Mouse (Mus musculus) 3T3-L1 (cell line): Measurements from ENCODE around the gene Nfkbil1.

Experiments
- DNase-seq: peaks from one replicate; pipeline ENCODE4 v3.0.0-alpha.2; 2015; ENCODE audit warnings: low read depth, low spot score

Nfkbil1 gene

DNA sequence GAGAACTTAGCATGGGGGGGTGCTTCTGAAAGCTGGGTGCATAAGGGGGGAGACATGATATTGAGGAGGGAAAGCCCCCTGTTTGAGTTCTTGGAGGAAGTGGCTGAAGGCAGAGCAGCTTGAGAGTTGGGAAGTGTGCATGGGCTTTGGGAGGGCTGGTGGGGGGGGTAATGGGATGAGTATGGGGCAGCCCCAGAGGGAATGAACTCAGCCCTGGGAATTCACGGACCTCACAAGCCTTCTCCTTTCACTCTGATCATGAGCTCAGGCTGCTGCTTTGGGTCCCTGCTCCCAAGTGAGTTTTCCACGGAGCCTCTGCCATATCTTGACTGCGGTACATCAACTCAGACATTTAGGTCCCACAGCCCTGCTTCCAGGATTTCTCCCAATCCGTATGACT lies 33.1 kb downstream of the Nfkbil1 start:
- DNase-seq, result no peak

GRCm38 (mm10) chr17:35201787-35202186 lies 33.8 kb downstream of the Nfkbil1 start, which contains the start of gene Tnf:
TSS of gene Tnf (minus strand) at chr17:35202007.
- no peak for DNase-seq

DNA sequence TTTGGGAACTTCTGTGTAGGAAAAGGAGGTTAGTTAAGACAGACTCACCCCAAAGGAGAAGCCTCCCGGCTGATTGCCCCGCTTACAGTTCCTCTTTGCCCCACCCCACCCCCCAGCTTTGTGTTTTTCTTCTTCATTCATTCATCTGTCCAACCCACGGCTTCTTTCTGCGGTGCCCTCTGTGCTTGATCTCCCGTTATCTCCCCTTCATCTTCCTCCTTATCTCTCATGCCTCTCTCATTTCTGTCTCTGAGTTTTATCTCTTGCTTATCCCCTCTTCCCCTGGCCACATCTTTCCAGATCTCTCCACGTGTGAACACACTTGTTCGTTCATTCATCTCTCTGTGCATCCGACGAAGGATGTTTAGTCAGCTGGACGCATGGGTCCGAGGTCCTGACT lies 34.5 kb downstream of the Nfkbil1 start:
- no peak for DNase-seq

DNA sequence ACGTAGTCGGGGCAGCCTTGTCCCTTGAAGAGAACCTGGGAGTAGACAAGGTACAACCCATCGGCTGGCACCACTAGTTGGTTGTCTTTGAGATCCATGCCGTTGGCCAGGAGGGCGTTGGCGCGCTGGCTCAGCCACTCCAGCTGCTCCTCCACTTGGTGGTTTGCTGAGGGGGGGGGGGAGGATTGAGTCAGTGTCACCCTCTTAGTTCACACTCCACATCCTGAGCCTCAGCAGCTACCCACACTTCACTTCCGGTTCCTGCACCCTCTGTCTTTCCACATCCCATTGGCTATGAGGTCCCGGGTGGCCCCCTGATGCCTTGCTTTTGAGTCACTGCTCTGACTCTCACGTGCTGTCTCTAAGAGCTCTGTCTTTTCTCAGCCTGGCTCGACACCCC lies 35.2 kb downstream of the Nfkbil1 start:
- DNase-seq, result peak; percentile 40

- no peak for DNase-seq
These were observed 36.6 kb downstream of the Nfkbil1 start for GRCm38 (mm10) chr17:35198946-35199345.

DNA sequence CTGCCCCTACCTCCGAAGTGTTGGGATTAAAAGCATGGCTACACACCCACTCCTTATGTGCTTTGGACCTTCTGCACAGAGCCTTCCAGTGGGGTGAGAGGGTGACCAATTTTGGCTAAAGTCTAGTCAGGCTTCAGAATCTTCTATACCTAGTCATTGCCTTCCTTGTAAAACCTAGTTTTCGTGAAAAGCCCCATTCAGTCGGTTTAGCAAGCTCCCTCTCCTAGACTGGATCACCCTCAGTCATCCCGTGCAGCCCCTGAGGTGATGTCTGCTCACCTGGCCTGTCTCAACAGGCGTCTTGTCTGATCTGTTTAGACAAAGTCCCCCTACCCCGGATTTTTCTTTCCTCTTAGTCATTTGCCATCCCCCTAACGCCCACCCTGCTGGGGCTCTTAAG lies 37.6 kb downstream of the Nfkbil1 start:
- no peak for DNase-seq

DNA sequence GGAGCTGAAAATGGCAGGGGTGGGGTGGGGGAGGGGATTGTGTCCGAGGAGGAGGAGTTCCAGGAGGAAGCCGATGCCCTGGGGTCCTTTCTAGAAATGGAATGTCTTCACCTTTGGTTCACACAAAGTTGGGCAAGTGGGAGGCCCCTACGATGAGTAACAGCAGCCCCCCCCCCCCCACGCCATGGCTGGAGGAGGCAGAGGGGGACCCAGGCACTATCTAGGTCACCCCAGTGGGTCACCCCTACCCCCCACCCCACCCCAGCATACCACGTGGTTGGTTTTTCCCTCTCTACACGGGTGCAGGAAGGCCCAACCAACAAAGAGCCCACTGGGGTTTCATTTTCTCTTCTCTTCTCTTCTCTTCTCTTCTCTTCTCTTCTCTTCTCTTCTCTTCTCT lies 38.5 kb downstream of the Nfkbil1 start:
- DNase-seq, result no peak

- DNase-seq, result no peak
These were observed 39.3 kb downstream of the Nfkbil1 start for GRCm38 (mm10) chr17:35196321-35196641.

DNA sequence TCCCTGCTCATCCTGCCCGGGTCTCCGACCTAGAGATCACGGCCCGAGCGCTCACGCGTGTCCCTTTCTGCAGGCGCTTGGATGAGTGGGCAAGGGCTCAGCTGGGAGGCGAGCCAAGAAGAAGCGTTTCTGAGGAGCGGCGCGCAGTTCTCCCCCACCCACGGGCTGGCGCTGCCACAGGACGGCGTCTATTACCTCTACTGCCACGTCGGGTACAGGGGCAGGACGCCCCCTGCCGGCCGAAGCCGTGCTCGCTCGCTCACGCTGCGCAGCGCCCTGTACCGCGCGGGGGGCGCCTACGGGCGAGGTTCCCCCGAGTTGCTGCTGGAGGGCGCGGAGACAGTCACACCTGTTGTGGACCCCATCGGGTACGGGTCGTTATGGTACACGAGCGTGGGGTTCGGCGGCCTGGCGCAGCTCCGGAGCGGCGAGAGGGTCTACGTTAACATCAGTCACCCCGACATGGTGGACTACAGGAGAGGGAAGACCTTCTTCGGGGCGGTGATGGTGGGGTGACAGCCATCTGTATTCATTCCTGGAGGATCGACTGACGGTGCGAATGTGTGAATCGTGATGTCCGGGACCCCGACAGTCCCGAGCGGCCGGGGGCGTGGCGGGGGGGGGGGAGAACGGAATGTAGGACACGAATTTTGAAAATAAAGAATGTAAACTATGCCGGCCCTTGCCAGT lies 39.8 kb downstream of the Nfkbil1 start:
- DNase-seq, result no peak

GRCm38 (mm10) chr17:35194844-35195630 lies 40.6 kb downstream of the Nfkbil1 start:
- no peak for DNase-seq

DNA sequence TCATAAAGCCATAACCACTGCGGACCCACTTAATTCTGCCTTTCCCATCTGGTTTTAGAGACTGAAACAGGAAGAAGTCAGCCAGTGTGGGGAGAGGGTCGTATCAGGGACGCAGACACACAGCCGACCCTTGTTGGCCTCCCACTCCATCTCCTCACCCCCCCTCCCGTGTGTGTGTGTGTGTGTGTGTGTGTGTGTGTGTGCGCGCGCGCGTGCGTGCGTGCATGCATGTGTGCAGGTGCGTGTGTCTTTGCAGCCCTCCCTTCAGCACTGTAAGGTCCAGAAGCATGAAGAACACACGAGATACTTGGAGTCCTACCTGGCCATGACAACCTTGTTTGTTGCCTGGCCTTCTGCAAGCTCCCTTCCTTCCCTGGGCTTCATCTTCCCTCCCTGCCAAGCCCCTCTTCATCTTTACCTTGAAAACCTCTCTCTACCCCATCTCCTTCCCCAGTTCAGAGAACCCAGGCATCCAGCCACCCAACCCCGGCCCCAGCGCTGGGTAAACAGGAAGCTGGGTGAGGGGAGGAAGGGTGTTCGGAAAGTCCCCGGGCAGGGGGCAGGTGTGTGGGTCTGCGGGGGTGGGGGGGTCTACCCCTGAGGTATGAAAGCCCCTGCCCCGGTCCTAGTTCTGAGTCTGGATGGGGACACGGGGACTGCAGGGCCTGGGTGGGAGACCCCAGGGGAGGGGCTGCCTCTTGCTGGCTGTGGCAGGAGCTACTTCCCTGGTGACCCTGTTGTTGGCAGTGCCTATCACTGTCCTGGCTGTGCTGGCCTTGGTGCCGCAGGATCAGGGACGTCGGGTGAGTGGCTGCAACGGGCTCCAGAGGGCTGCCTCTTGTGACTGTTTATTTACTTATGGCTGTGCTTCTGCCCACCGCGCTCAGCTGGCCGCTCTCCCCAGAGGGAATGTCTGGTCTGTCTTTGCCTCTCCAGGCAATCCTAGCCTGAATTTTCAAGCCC lies 41.4 kb downstream of the Nfkbil1 start, which contains the start of gene Ltb:
TSS of gene Ltb (plus strand) at position 559 of the 963 bp plus-strand sequence.
- no peak for DNase-seq

DNA sequence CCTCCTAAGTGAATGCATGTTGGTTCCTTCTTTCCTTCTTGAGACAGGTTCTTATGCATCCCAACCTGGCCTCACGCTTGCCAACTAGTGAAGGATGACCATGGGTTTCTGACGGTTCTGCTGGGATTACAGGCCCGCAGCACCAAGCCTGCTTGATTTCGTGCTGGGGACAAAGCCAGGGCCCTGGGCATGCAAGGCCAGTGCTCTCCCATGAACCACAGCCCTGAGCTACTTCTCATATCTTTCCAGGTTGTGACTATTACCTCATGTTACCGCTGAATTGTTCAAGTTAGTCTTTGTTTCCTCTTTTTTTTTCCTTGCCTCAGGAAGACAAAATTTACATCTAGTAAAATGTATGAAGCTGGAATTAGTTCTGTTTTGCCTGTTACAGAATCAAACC lies 42.7 kb downstream of the Nfkbil1 start:
- no peak for DNase-seq

- no peak for DNase-seq
These were observed 43.9 kb downstream of the Nfkbil1 start for GRCm38 (mm10) chr17:35191723-35192122.

- DNase-seq, result peak; percentile 33
These were observed 45.5 kb downstream of the Nfkbil1 start for GRCm38 (mm10) chr17:35190096-35190495.

- DNase-seq, result no peak
These were observed 46.4 kb downstream of the Nfkbil1 start for GRCm38 (mm10) chr17:35189186-35189585.

DNA sequence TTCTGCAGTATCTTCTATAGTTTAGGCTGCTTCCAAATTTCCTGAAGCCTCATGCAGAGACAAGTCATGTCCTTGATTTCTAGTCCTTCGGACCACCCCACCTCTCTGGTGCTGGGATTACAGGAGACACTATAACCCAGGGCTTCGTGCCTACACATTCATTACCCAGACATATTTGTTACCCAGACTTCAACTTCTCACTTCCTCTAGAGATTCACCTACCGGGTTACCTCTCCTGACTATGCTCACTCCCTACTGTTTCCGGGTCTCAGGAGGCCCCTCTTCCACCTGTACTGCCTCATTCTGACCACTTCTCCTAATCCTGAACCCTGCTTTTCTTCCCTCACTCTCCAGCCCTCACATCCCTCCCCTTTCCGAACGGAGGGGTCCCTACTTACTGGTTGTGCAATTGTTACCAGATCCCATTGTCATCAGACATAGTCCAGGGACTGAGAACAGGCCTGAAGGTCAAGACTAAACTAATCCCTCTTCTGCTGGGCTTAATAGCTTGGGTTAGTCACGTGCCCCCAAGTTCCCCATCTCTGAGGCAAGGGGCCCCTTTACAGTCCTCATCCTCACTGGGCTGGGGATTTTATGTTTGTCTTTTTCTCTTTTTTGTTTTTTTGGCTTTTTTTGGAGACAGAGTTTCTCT lies 47.5 kb downstream of the Nfkbil1 start, which contains the start of gene Lst1:
TSS of gene Lst1 (minus strand) at position 481 of the 652 bp plus-strand sequence.
- no peak for DNase-seq

DNA sequence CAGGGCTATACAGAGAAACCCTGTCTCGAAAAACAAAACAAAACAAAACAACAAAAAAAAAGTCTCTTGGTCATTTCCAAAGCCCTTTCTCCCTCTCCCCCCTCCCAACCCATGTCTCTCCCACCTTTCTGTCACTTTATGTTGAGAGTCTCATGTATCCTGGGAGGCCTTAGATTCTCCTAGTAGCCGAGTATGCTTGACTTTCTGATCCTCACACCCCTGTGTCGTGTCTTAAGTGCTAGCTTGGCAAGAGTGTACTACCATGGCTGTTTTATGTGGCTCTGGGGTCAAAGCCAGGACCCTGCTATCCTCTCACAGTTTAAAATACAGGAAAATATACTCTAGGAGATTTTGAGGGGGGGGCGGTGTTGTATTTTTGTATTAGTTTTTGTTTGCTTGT lies 48.2 kb downstream of the Nfkbil1 start:
- DNase-seq, result no peak

DNA sequence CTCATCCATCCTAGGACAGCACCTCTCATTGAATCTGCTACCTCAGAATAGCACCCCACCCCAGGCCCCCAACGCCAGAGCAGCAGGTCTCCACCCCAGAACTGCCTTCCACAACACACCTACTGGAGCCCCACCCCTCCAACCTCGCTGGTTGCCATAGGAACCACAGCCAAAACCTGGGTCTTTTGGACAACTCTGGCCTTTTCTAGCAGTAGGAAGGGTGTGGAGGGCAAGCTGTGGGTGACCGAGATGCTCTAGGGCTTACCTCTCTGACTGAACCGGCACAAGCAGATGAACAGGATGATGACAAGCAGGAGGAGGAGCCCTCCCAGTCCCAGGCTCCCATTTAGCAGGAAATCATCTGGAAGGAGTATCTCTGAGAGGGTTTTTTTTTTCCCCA lies 48.9 kb downstream of the Nfkbil1 start:
- DNase-seq, result peak; percentile 72

- peak; percentile 91 for DNase-seq
These were observed 49.7 kb downstream of the Nfkbil1 start for GRCm38 (mm10) chr17:35185639-35186611.

- no peak for DNase-seq
These were observed 55.5 kb downstream of the Nfkbil1 start for GRCm38 (mm10) chr17:35180093-35180492.
